Mouse (Mus musculus) ES-CJ7 (cell line): ENCODE measurements at regions not wholly inside any gene's neighbourhood (a gene's known extent, or its start where the extent isn't known, plus 50 kb on each side); places are given as distances from the start of the nearest gene placed in this dataset.

Source experiments
- DNase-seq: peaks from one replicate; pipeline ENCODE4 v3.0.0; 2011; ENCODE audit warnings: low read depth, low spot score

DNA sequence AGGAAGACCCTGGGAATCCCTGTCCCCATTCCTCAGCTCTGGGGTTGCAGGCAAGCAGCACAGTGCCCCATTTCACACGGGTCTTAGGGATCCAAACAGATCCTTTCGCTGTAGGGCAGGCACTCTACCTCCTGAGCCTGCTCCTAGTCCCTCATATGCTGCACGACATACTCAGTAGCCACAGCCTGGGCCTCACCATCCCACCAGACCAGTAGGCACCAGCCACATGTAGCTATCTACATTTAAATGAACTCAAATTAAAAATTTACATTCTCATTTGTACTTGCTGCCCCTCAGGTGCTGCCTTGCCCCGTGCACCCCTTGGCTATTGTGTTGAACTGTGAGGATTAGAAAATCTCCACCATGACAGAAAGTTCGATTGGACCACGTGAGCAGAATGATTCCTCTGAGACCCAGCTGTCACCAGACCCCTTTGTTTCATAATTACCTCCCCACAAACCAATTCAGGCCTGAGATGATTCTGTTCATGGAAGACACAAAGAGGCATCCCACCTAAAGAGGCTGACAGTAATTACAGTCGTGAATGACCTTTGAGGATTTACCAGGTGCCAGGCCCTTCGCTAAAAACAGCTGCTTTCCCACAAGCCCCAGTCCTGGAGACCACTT lies 67.9 kb upstream of the Ctnnb1 start:
- no peak for DNase-seq

DNA sequence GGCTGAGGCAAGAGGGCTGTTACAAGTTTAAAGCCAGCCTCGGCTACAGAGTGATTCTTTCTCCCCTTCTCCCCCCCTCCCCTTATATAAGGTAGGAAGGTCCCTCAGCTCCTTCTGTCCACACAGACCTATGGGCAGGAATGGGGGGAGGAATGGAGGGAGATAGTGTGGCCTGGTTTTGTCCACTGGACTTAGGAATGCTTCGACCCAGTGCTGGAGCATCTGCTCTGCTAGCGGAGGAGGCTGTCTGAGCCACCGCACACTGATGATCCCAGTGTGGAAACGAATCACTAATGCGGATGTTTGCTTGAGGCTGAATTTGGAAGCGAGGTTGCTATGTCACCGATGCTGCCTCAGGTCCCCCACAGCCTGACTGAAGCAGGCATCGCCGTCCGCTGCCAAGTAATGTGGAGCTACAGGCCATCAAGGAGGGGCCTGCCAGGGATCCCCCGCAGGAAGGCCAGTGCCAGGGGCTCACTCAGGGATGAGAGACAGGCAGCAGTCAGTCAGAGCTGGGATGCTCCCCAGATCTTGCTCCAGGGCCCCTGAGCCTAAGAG lies 67.1 kb upstream of the Ctnnb1 start:
- DNase-seq = no peak

DNA sequence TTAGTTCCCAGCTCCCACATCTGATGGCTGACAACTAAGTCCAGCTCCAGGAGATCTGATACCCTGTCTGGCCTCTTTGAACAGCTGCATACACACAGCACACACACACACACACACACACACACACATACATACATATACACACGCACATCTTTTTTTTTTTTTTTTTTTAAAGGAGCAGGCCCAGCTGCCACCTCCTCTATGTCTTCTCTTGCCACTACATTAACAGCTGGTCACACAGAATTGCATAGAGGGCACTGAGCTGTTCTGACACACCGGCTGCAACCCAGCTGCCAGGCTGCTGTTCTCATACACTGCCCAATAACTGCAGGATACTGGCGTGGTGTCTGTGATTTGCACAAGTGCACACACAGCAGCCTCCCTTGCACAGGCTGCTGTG lies 64.6 kb upstream of the Ctnnb1 start:
- DNase-seq = no peak

GRCm38 (mm10) chr9:120866251-120866650 lies 62.8 kb upstream of the Ctnnb1 start:
- DNase-seq = no peak

- DNase-seq = no peak
Observed at GRCm38 (mm10) chr9:120866709-120867108, 62.3 kb upstream of the Ctnnb1 start.

GRCm38 (mm10) chr9:120867861-120868260 lies 61.2 kb upstream of the Ctnnb1 start:
- DNase-seq = no peak

- DNase-seq = no peak
Observed at GRCm38 (mm10) chr9:120868330-120868729, 60.7 kb upstream of the Ctnnb1 start.

- DNase-seq = no peak
Observed at GRCm38 (mm10) chr9:120869432-120870081, 59.5 kb upstream of the Ctnnb1 start.

DNA sequence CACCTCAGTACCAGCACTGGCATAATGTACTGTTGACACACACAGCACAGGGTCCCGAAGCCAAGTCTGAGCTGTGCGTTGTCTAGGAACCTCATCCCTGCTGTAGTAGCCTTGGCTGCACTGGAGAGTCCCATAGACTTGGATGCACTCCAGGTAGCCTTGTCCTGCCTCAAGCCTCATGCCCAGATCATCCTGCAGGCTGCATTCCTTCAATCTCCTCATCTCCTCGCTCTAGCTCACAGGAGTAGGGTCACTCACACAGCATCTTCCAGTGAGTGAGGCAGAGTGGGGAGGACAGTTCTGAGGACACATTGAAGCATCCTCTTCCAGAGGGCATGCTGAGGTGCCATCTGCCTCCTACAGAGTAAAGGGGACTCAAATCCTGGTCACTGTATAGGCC lies 55.7 kb upstream of the Ctnnb1 start:
- no peak for DNase-seq

- DNase-seq = no peak
Observed at GRCm38 (mm10) chr9:120874416-120874976, 54.5 kb upstream of the Ctnnb1 start.

GRCm38 (mm10) chr9:120877101-120877500 lies 51.9 kb upstream of the Ctnnb1 start:
- DNase-seq = no peak
